Comparison of ENCODE assay signal across 8 mouse cellular contexts in the genomic region with DNA sequence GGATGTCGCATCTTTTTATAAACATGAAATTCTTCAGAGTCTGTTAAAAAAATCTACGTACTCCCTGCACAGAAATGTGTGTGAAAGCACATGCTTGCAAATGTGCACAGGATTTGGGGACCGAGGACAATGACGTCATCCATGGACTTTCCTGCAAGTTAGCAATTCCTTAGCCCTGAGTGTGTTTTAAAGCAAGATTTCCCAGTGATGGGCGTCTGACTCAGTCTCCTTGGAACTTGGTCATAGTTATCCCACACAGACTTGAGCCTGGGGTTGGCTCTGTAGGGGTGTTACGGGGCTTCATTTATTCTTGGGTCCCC. TPM values are rescaled to one million over a fixed set of nuclear protein-coding genes. Genes with fewer than 3 reads are reported as not detected.
DNase-seq lines count a peak whose midpoint lies in the region; ATAC-seq and TF ChIP-seq lines count a peak whose summit lies in the region.

No protein-coding gene starts in this region.

- H3K4me1 ChIP-seq in heart, adult 2 months (ENCODE audit: control insufficient read depth, insufficient read depth, low read length), result peaks cover 8% of the 10 kb centered on the region
- peaks cover 0 to 3% of the 10 kb centered on the region in 2 experiments; a peak in 1 of 4 replicates for H3K4me1 ChIP-seq in MEL (ENCODE audit: control insufficient read depth in 1 of 2, insufficient read depth in 2 of 2, low read length in 2 of 2)
- H3K4me1 ChIP-seq in forebrain, embryonic 13.5 days, result peaks cover 17% of the 10 kb centered on the region
- H3K4me1 ChIP-seq in limb, embryonic 13.5 days, result peaks cover 11% of the 10 kb centered on the region
- peaks cover 4% of the 10 kb centered on the region; the same call in 1 of the 2 replicates for H3K4me1 ChIP-seq in stomach, embryonic 15.5 days

- 27% methylated on average over 6 of the region's 6 CpGs for WGBS in heart, adult 2 months
- WGBS in forebrain, embryonic 13.5 days, result 29% methylated on average over 6 of the region's 6 CpGs
- WGBS in limb, embryonic 13.5 days, result 37% methylated on average over 6 of the region's 6 CpGs
- 38% methylated on average over 6 of the region's 6 CpGs for WGBS in stomach, embryonic 15.5 days

- peak in 1 of 2 experiments; percentile 19 for DNase-seq in heart, adult 2 months
- DNase-seq in heart, postnatal 10 days, result no peak
- DNase-seq in MEL (ENCODE audit: low read depth, low spot score) (peak; percentile 9), adipocyte (ENCODE audit: low spot score) (no peak)
- DNase-seq in cerebellum, postnatal 25 days, result no peak

- ATAC-seq in forebrain, embryonic 13.5 days, result no peak
- no peak for ATAC-seq in limb, embryonic 13.5 days (ENCODE audit: low FRiP score, low read depth)
- no peak for ATAC-seq in stomach, embryonic 15.5 days (ENCODE audit: insufficient read depth, low FRiP score, low read depth)

- TF ChIP-seq EP300 in heart, adult 2 months (IDR thresholded peaks at IDR 0.05; ENCODE audit: insufficient read depth, low read depth, low read length), result no peak
- TF ChIP-seq EP300 in MEL (IDR thresholded peaks at IDR 0.05; ENCODE audit: low read depth in 1 of 2, low read length in 2 of 2), result no peak

- peak overlapping the region; percentile 91; the same call in 1 of the 2 replicates for H3K27ac ChIP-seq in heart, adult 2 months
- H3K27ac ChIP-seq in MEL (ENCODE audit: control insufficient read depth, low read depth, low read length), result no peak overlapping the region
- H3K27ac ChIP-seq in forebrain, embryonic 13.5 days, result no peak overlapping the region
- no peak overlapping the region for H3K27ac ChIP-seq in limb, embryonic 13.5 days
- no peak overlapping the region for H3K27ac ChIP-seq in stomach, embryonic 15.5 days

- H3K27me3 ChIP-seq in heart, adult 2 months (ENCODE audit: control insufficient read depth, insufficient read depth, low read length), result no peaks in the 10 kb centered on the region
- H3K27me3 ChIP-seq in MEL (ENCODE audit: control insufficient read depth in 1 of 2, insufficient read depth in 2 of 2, low read length in 2 of 2), result peaks cover 0 to 8% of the 10 kb centered on the region in 2 experiments; a peak in 3 of 4 replicates
- H3K27me3 ChIP-seq in forebrain, embryonic 13.5 days, result peaks cover 46% of the 10 kb centered on the region
- peaks cover 41% of the 10 kb centered on the region for H3K27me3 ChIP-seq in limb, embryonic 13.5 days
- no peaks in the 10 kb centered on the region for H3K27me3 ChIP-seq in stomach, embryonic 15.5 days (replicated peaks)

- no peak for TF ChIP-seq CTCF in heart, adult 2 months (IDR thresholded peaks at IDR 0.05)
- TF ChIP-seq CTCF in MEL (IDR thresholded peaks at IDR 0.05 in 2 of 3, conservative IDR thresholded peaks at IDR 0.05 in 1 of 3; ENCODE audit: control insufficient read depth in 1 of 3, insufficient read depth in 1 of 3, low read depth in 2 of 3, low read length in 3 of 3, poor library complexity in 1 of 3, severe bottlenecking in 1 of 3), result no peak

- H3K9me3 ChIP-seq in MEL (replicated peaks; ENCODE audit: insufficient read depth, low read length), result no peaks in the 10 kb centered on the region
- H3K9me3 ChIP-seq in forebrain, embryonic 13.5 days (replicated peaks), result no peaks in the 10 kb centered on the region
- H3K9me3 ChIP-seq in limb, embryonic 13.5 days, result no peaks in the 10 kb centered on the region
- H3K9me3 ChIP-seq in stomach, embryonic 15.5 days, result no peaks in the 10 kb centered on the region

- no peak; the same call in 1 of the 2 replicates for TF ChIP-seq POLR2A in heart, adult 2 months (IDR thresholded peaks at IDR 0.05; ENCODE audit: insufficient read depth, low read depth, low read length)
- no peak for TF ChIP-seq POLR2A in MEL (IDR thresholded peaks at IDR 0.05; ENCODE audit: control insufficient read depth in 1 of 2, insufficient read depth in 1 of 2, low read depth in 1 of 2, low read length in 2 of 2, poor library complexity in 1 of 2)

- H3K4me2 ChIP-seq in forebrain, embryonic 13.5 days, result peak overlapping the region; percentile 99
- H3K4me2 ChIP-seq in limb, embryonic 13.5 days (replicated peaks), result peak overlapping the region; percentile 99
- H3K4me2 ChIP-seq in stomach, embryonic 15.5 days, result peak overlapping the region; percentile 82

- peaks cover 14% of the 10 kb centered on the region for H3K36me3 ChIP-seq in heart, adult 2 months (ENCODE audit: control insufficient read depth, insufficient read depth, low read length)
- H3K36me3 ChIP-seq in MEL (ENCODE audit: control insufficient read depth in 1 of 2, insufficient read depth in 2 of 2, low read length in 2 of 2), result peaks cover 0 to 2% of the 10 kb centered on the region in 2 experiments; a peak in 1 of 4 replicates
- H3K36me3 ChIP-seq in forebrain, embryonic 13.5 days (ENCODE audit: poor library complexity, severe bottlenecking), result no peaks in the 10 kb centered on the region
- no peaks in the 10 kb centered on the region for H3K36me3 ChIP-seq in limb, embryonic 13.5 days
- H3K36me3 ChIP-seq in stomach, embryonic 15.5 days, result no peaks in the 10 kb centered on the region

- H3K4me3 ChIP-seq in heart, adult 2 months, result peak overlapping the region; percentile 96
- H3K4me3 ChIP-seq in MEL (ENCODE audit: control insufficient read depth in 1 of 2, insufficient read depth in 1 of 2, low read depth in 2 of 2, low read length in 2 of 2), result no peak overlapping the region
- H3K4me3 ChIP-seq in forebrain, embryonic 13.5 days, result peak overlapping the region; percentile 61
- H3K4me3 ChIP-seq in limb, embryonic 13.5 days, result peak overlapping the region; percentile 65
- H3K4me3 ChIP-seq in stomach, embryonic 15.5 days (replicated peaks), result peak overlapping the region; percentile 52

- H3K9ac ChIP-seq in heart, adult 2 months (ENCODE audit: low read depth, low read length), result no peak overlapping the region; the same call in 1 of the 2 replicates
- H3K9ac ChIP-seq in MEL (ENCODE audit: control insufficient read depth, low read depth, low read length, poor library complexity, severe bottlenecking), result no peak overlapping the region
- H3K9ac ChIP-seq in forebrain, embryonic 13.5 days, result no peak overlapping the region
- no peak overlapping the region for H3K9ac ChIP-seq in limb, embryonic 13.5 days
- H3K9ac ChIP-seq in stomach, embryonic 15.5 days, result no peak overlapping the region

- H3K79me2 ChIP-seq in heart, adult 2 months (replicated peaks; ENCODE audit: control insufficient read depth, insufficient read depth, low read length), result peaks cover 6% of the 10 kb centered on the region
- no peaks in the 10 kb centered on the region for H3K79me2 ChIP-seq in MEL (ENCODE audit: control insufficient read depth, insufficient read depth, low read length, poor library complexity)

- intact Hi-C loops in heart, adult 2 months (cut with DNase I), result loop anchor here (5.0 kb wide), 2 partner anchors 71 to 104 kb away; partner anchors contain the start of genes Ankrd16, Fbh1 and Rbm17
- intact Hi-C loops in heart, postnatal 10 days (cut with DNase I), result loop anchor here (5.0 kb wide), 1 partner anchor 104 kb away; the partner anchor contains the start of gene Rbm17

- no peak for TF ChIP-seq RAD21 in MEL (IDR thresholded peaks at IDR 0.05; ENCODE audit: low read depth, low read length)

TF ChIP-seq in MEL, 35 proteins besides CTCF, POLR2A, EP300 and RAD21:
- no peak for TF ChIP-seq MEF2A (IDR thresholded peaks at IDR 0.05; ENCODE audit: extremely low read depth, insufficient replicate concordance, low read depth, low read length, poor library complexity, severe bottlenecking)

RNA-seq across cellular contexts. Expression of gene Il15ra, which starts 1.6 kb away (rescaled TPM):
- 10 to 100 TPM; 24.4 to 31.2 TPM for total RNA-seq in heart, adult 2 months (2021)
- polyA plus RNA-seq in heart, adult 2 months (2012; rRNA removed), result 35.3 and 51.4 TPM in 2 replicates
- 10 to 100 TPM; 24.6 to 31.6 TPM for total RNA-seq in heart, postnatal 10 days (2021)
- total RNA-seq in MEL (2012; rRNA removed), result 0.10 and 0.50 TPM in 2 replicates
- polyA plus RNA-seq in MEL (2012; ENCODE audit: insufficient read depth in 1 of 2, insufficient read length in 2 of 2, low read depth in 1 of 2, low replicate concordance in 2 of 2, missing spikeins in 1 of 2), result under 1 TPM in 1 of 2 experiments, not detected in 1; 0.95 TPM
- 0.49 and 0.52 TPM in 2 replicates for polyA plus RNA-seq in forebrain, embryonic 13.5 days (2015; fragmentation: Nextera tagmentation; extraction: Ambion mirVana)
- 1.6 and 2.1 TPM in 2 replicates for polyA plus RNA-seq in limb, embryonic 13.5 days (2015; fragmentation: Nextera tagmentation; extraction: Ambion mirVana)
- polyA plus RNA-seq in stomach, embryonic 15.5 days (2015; fragmentation: Nextera tagmentation; extraction: Ambion mirVana), result 2.0 and 2.3 TPM in 2 replicates

Comparison
In these comparisons a context has a peak if more than half of its experiments do, and no peak if none do; other contexts are left out.
1. H3K4me3 ChIP-seq: peak in heart, adult 2 months (single experiment), forebrain, embryonic 13.5 days (single experiment), limb, embryonic 13.5 days (single experiment) and stomach, embryonic 15.5 days (single experiment); none in MEL (0 of 2).
2. RNA of gene Il15ra, which starts 1.6 kb away (polyA plus RNA-seq): 35.3 to 51.4 TPM in heart, adult 2 months; 2.0 to 2.3 TPM in stomach, embryonic 15.5 days, 1.6 to 2.1 TPM in limb, embryonic 13.5 days, 0.95 TPM in MEL and 0.49 to 0.52 TPM in forebrain, embryonic 13.5 days; every median in the first group is over 10 times any median in the second.
3. Peak in every context shown above with its lines, with median percentiles within 50 percentile points of each other: H3K4me2 ChIP-seq.